Mouse (Mus musculus) CD8-positive naive resting alpha-beta T cell, adult 2 months (primary cell): ENCODE data around the gene Mtfr2.

Source experiments
- DNase-seq, 2 experiments: peaks; one replicate each; pipeline ENCODE4 v3.0.0; 2022; ENCODE audit warnings: low read depth in 2 of 2, low spot score in 2 of 2

Gene Mtfr2

GRCm38 (mm10) chr10:20377621-20378020, 30.1 kb downstream of the Mtfr2 start:
- DNase-seq: no peak

DNA sequence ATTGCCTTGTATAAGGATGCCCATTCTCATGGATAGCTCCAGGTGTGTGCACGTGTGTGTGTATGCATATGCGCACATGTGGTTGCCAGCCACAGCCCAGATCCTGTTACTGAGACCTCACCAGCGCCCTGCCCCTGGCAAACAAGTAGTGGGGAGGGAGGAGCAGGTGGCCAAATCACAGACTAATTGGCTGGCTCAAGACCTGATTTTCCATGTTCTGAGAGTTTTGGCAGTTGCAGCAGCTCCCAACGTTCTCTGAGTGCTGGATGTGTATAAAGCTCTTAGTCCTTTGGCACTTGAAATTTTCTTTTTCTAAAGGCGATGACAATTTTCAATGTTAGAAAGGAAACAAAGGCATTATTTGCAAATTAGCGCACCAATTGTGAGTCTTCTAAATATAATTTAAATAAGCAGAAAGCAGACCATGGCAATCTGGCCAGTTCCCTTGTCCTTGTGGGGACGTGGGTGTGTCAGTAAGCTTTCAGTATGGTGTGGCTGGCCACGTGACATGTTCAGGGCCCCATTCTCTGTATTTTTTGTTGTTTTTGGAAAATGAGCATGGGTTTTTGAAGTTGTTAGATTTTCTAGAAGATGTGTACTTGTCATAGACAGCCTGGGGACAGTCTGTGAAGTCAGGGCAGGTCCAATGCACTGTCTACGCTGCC, 31.6 kb downstream of the Mtfr2 start:
- DNase-seq: no peak

DNA sequence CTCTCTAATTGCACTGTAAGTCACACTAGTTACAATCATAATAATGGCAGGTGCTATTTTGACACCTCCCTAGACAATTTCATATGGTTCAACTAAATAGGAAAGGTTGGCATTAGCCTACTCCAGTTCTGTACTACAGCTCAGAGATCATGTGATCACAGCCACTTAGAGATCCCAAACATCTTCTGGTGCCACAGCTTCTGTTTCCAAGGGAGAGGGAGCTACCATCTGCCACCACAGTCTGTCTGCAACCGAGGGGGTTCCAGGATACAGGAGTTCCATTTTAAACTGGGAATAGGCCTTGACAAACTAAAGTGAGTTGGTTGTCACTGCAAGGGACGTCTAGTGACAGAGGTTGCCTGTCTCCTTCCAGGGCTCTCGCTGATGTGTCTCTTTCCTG, 33.2 kb downstream of the Mtfr2 start:
- no peak for DNase-seq

GRCm38 (mm10) chr10:20381352-20381751, 33.8 kb downstream of the Mtfr2 start:
- no peak for DNase-seq

- DNase-seq: no peak
These were observed 35.3 kb downstream of the Mtfr2 start for GRCm38 (mm10) chr10:20382807-20383419.

- DNase-seq: no peak
These were observed 43.0 kb downstream of the Mtfr2 start for GRCm38 (mm10) chr10:20390568-20390967.

DNA sequence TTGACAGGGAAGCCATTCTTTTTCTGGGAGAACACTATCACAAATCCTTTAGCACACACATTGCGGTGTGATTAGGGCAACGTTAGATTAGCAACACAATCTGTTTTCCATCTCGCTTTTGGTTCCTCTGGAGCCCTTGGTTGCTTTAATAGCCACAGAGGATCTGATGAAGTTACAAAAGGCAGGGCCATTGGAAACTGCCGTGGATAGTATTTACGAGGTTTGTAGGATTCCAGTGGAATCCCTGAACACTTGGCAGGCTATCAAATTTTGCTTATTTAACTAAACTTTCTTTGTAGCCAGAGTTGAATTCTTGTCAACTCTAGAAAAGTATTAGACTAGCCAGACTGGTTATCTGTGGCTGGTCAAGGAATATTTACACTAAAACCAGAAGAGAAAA, 47.2 kb downstream of the Mtfr2 start:
- DNase-seq: no peak

GRCm38 (mm10) chr10:20395778-20396177, 48.2 kb downstream of the Mtfr2 start:
- DNase-seq: no peak

GRCm38 (mm10) chr10:20398224-20398623, 50.7 kb downstream of the Mtfr2 start:
- no peak for DNase-seq

DNA sequence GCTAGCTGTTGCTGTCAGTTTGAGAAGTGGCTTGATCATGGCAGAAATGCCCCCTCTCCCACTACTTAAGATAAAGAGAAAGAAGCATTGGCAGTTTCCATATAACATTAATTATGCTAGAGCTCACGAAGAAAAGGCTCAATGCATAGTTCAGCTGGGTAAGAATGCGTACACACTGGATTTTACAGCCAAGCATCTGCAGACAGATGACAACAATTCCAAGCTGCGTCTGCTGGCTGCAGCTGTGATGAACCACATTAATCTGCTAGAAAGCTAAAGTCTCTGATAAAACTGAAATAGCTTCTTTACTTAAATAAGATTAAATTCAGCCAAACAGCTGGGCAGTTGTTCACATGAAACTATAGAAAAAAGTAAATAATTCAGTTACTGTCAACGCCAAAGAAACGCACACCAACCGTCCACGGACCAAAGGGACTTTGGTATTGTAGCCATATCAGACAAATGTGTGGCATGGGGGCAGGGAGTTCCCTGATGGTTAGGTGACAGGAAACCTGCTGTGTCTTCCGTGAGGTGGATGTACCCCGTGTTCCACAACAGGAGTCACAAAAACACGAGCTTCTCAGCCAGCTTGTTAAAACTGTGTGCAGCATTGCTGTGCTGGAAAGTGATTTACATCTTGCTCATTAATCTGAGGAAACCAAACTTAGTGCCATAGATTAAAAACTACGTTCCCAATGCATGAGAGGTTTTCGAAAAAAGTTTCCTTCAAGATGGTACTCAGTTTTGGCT, 51.2 kb downstream of the Mtfr2 start:
- no peak for DNase-seq

DNA sequence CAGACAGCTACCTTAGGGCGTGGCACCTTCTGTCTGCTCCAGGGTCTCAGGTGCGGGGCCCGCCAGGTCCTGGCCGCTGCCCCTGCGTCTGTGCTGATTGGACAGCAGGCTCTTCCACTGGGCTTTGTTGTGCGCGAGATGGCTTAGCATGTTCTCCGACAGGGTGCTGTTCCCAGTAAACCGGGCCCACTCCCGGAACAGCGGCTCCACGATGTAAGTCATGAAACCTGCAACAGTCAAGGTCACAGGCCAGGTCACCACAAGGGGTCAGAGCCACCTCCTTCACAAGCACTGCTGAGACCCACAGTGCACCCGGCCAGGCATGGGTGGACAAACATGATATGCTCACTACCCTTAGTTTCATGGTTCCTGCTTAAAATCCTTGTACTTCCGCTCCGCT, 52.8 kb downstream of the Mtfr2 start:
- DNase-seq: no peak

DNA sequence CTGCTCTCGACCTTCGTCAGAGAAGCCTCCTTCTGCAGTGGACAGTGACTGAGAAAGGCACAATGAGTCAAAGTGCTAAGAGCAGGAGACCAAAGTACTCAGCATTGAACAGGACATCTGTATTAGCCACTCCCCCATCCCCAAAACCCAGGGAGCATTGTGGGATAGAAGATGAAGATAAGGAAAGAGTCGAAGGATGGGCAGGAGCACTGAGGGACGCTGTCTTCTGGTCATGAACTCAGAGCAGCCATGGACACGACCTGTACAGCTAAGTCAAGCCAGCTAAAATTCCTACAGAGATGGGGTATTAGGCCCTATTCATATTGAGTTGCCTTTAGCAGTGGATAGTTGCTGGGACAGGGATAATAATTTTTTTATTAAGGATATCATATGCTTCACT, 55.4 kb downstream of the Mtfr2 start:
- no peak for DNase-seq

DNA sequence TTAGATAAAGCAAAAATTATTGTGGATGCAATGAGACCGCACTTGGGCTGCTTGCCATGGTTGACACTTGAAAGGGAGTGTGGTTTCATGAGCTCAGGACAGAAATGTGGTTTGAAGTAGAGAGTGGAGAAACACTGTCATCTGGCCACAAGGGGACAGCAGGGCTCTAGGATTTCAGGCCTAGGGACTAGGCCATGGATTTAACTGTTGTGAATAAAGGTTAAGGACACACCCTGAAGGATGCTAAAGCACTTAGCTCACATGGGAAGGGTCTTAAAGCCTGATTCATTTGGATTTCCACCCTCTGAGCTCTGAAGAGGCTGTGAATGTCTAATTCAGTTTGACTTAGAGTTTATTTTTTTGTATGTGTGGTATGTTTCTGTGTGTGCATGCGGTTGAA, 57.9 kb downstream of the Mtfr2 start:
- no peak for DNase-seq

- no peak for DNase-seq
These were observed 60.8 kb downstream of the Mtfr2 start for GRCm38 (mm10) chr10:20408336-20408735.

DNA sequence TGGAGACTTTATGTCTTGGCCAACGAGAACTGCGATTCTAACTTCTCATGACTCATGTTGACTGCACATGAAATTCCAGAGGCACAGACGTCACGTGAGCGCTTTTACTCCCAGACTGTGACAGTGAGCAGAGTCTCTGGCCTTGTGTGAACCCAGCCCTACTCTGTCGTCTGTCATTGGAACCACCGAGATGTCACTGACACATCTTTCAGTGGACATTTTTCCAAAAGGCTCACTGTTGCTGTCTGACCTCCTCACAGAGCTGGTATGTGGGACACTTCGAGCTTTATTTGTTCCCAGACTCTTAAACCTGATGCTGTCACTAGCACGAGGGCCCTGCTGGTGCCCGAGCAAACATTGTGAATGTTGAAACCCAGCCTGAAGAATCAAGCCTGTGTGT, 61.6 kb downstream of the Mtfr2 start:
- no peak for DNase-seq
